Mouse (Mus musculus): ENCODE measurements around the gene Chpt1. TPM values are rescaled to one million over a fixed set of nuclear protein-coding genes. Genes with fewer than 3 reads are reported as not detected.

Gene Chpt1
- polyA plus RNA-seq (2015; fragmentation: Nextera tagmentation; extraction: Ambion mirVana): 49.5 and 60.9 TPM in 2 replicates

DNA sequence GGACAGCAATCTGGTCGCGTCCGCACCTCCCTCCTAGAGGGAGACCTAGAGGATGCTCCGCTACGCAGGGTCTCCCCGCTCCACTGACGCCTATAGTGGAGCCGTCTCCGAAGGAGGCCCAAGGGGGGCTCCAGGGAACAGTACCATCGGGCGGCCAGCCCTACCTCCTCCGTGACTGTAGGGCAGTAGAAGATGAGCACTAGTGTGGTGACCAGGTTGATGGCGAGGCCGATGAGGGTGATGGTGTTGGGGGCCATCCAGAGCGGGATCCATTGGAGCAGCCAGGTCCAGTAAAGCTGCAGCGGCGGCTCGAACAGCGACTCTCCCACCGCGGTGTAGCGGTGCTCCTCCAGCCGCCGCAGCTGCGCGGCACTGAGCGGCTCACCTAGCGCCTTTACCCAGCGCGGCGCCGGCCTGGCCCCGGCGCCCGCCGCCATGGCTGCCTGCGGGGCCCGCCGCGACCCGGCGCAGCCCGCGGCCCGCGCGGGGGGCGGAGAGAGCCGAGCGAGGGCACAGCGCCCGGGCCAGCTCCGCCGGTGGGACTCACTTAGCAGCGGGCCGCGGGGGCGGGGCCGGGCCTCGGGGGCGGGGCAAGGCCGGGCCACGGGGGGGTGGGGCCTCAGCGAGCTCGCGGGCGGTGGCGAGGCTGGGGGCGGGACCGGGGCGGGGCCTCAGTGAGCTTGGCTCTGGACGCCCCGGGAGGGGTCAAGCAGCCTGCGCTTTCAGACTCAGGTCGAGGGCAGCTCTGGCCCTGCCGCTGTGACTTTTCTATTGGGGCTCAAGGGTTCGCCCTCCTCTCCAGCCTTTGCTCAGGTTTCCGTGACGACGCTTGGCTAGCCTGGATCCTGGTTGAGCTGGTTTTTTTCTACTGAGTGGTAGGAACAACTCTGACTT lies at the start of gene Chpt1:
TSS of gene Chpt1 (minus strand) at position 653 of the 894 bp plus-strand sequence.

GRCm38 (mm10) chr10:88459502-88459992 lies 44.3 kb downstream of the Chpt1 start, which contains the start of gene Sycp3:
Gene Sycp3, plus strand, starts transcription at chr10:88459569.

Other genes with a start within 250 kb of the Chpt1 start
- gene Dram1, start 125.0 kb downstream of the Chpt1 start, polyA plus RNA-seq (2015; fragmentation: Nextera tagmentation; extraction: Ambion mirVana): 0.75 and 0.85 TPM in 2 replicates
- 19.8 and 20.7 TPM in 2 replicates for gene Gnptab, start 124.9 kb downstream of the Chpt1 start, polyA plus RNA-seq (2015; fragmentation: Nextera tagmentation; extraction: Ambion mirVana)
- gene Sycp3, start 44.5 kb downstream of the Chpt1 start, polyA plus RNA-seq (2015; fragmentation: Nextera tagmentation; extraction: Ambion mirVana): 0.61 TPM in 1 of 2 replicates, not detected in the other
- gene Mybpc1, start 101.1 kb upstream of the Chpt1 start, polyA plus RNA-seq (2015; fragmentation: Nextera tagmentation; extraction: Ambion mirVana): 2.8 and 3.9 TPM in 2 replicates
- gene Spic, start 180.9 kb upstream of the Chpt1 start, polyA plus RNA-seq (2015; fragmentation: Nextera tagmentation; extraction: Ambion mirVana): not detected in 2 replicates
- 162 and 166 TPM in 2 replicates for gene Arl1, start 226.8 kb upstream of the Chpt1 start, polyA plus RNA-seq (2015; fragmentation: Nextera tagmentation; extraction: Ambion mirVana)

Data from neural tube, postnatal 0 days (tissue).